Mouse (Mus musculus): ENCODE results near the gene Echs1.

DNA sequence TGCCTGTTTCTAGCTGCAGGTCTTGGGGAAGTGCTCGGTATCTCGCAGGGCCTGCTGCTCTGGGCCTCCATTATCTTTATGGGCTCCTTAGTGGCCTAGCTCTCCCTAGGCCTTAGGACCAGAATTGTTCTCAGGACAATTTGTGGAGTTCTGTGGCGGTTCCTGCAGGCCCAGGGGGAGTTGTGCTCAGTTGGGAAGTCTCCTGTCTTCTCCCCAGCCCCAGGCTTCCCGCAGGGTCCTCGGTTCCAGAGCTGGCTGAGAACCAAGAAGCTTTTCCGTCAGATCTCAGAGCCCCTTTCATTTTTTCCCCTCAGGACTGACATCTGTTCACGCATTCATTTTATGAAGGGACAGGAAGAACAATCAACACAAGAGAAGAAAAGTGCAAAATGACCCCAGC is 48.4 kb upstream of the Echs1 start, which contains the start of gene Olfr522:
- TF ChIP-seq CTCF (IDR thresholded peaks at IDR 0.05; ENCODE audit: control insufficient read depth, insufficient read depth, low read length) (no peak), POLR2A (IDR thresholded peaks at IDR 0.05; ENCODE audit: borderline replicate concordance, control insufficient read depth, low read depth, low read length) (no peak)

Measured in bone marrow, adult 2 months (tissue).